Mouse (Mus musculus) heart, adult 2 months (tissue): ENCODE results near the gene Prkcq.

Experiments
- CTCF ChIP-seq: fragments of 200-600 bp; IDR thresholded peaks from 2 replicates; pipeline ENCODE4 v1.8.1; 2022; ENCODE audit warnings: antibody characterized with exemption, mild to moderate bottlenecking, moderate library complexity
- POLR2A ChIP-seq: fragments of 200-500 bp; IDR thresholded peaks from 2 replicates; pipeline ENCODE4 v1.6.1; 2011; ENCODE audit warnings: mild to moderate bottlenecking, low read depth, low read length, control low read depth; ENCODE audit not compliant: insufficient read depth

- TF ChIP-seq POLR2A = no peak
- no peak for TF ChIP-seq CTCF
Observed at GRCm38 (mm10) chr2:11130881-11131280, 41.0 kb upstream of the Prkcq start.
